Mouse (Mus musculus) frontal cortex, adult 2 months (tissue): ENCODE measurements at regions not wholly inside any gene's neighbourhood (a gene's known extent, or its start where the extent isn't known, plus 50 kb on each side); places are given as distances from the start of the nearest gene placed in this dataset.

Source experiments
- DNase-seq, 2 experiments: peaks; one replicate each; pipeline ENCODE4 v3.0.0; 2022; ENCODE audit warnings: low spot score in 1 of 2; ENCODE audit errors: extremely low spot score in 1 of 2

- DNase-seq, result no peak
Measured at GRCm38 (mm10) chr14:33789556-33789955, 133.8 kb upstream of the Gdf10 start.

GRCm38 (mm10) chr14:33794262-33794661 lies 129.1 kb upstream of the Gdf10 start:
- DNase-seq, result no peak

GRCm38 (mm10) chr14:33797551-33798303 lies 125.7 kb upstream of the Gdf10 start:
- DNase-seq, result no peak

GRCm38 (mm10) chr14:33804321-33804720 lies 119.1 kb upstream of the Gdf10 start:
- DNase-seq, result no peak

- no peak for DNase-seq
Measured at GRCm38 (mm10) chr14:33804721-33805120, 118.7 kb upstream of the Gdf10 start.

GRCm38 (mm10) chr14:33807196-33807595 lies 116.2 kb upstream of the Gdf10 start:
- DNase-seq, result no peak

- no peak for DNase-seq
Measured at GRCm38 (mm10) chr14:33808593-33809265, 114.7 kb upstream of the Gdf10 start.

GRCm38 (mm10) chr14:33810584-33810983 lies 112.8 kb upstream of the Gdf10 start:
- no peak for DNase-seq

GRCm38 (mm10) chr14:33811241-33811640 lies 112.1 kb upstream of the Gdf10 start:
- DNase-seq, result no peak

- peak in 1 of 2 experiments; percentile 12 for DNase-seq
Measured at GRCm38 (mm10) chr14:33812266-33812665, 111.1 kb upstream of the Gdf10 start.

GRCm38 (mm10) chr14:33812772-33813171 lies 110.6 kb upstream of the Gdf10 start:
- no peak for DNase-seq

GRCm38 (mm10) chr14:33813274-33813673 lies 110.1 kb upstream of the Gdf10 start:
- no peak for DNase-seq

- no peak for DNase-seq
Measured at GRCm38 (mm10) chr14:33814107-33814506, 109.3 kb upstream of the Gdf10 start.

GRCm38 (mm10) chr14:33814599-33814998 lies 108.8 kb upstream of the Gdf10 start:
- no peak for DNase-seq

GRCm38 (mm10) chr14:33820541-33821260 lies 102.7 kb upstream of the Gdf10 start:
- DNase-seq, result no peak

- DNase-seq, result no peak
Measured at GRCm38 (mm10) chr14:33821436-33821835, 102.0 kb upstream of the Gdf10 start.

GRCm38 (mm10) chr14:33824421-33824874 lies 98.9 kb upstream of the Gdf10 start:
- peak; percentile 21 to 46 for DNase-seq

GRCm38 (mm10) chr14:33826003-33826644 lies 97.3 kb upstream of the Gdf10 start:
- DNase-seq, result no peak

- DNase-seq, result peak in 1 of 2 experiments; percentile 17
Measured at GRCm38 (mm10) chr14:33832650-33833319, 90.6 kb upstream of the Gdf10 start.

GRCm38 (mm10) chr14:33836341-33836740 lies 87.0 kb upstream of the Gdf10 start:
- no peak for DNase-seq
